Comparison of ENCODE assay signal across 16 mouse cellular contexts in the genomic region with DNA sequence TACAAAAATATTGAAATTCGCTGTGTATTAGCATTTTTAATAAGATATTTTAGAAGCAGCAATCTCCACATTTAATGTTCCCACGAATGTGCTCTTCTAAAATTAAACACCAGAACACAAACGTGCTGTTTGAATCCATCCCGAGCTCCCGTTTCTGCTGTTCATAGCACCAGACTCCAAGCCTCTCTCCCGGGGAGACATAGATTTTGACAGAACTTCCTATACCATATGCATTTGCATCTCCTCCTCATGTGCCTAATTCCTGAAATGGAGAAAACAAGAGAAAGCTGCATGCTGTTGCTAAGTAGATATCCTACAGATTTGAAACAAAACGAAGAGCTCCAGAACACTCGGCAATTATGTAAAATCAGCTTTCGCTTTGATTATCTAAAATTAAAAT.
A peak's percentile ranks its signal among the peaks of the same experiment; 100 is the strongest.
DNase-seq lines count a peak whose midpoint lies in the region; ATAC-seq and TF ChIP-seq lines count a peak whose summit lies in the region.
"Had no signal": no experiment of that assay in that cellular context is flagged by ENCODE, and none has a peak within 500 bp of the region (broad histone marks: within the 10 kb centered on the region; RNA-seq: fewer than 3 reads in every experiment).

No protein-coding gene starts in this region.

- H3K9ac ChIP-seq in forebrain, postnatal 0 days: no peak overlapping the region
- H3K9ac ChIP-seq in forebrain, embryonic 13.5 days: no peak overlapping the region
- H3K9ac ChIP-seq in midbrain, embryonic 16.5 days (ENCODE audit: low read depth, low read length): no peak overlapping the region
- H3K9ac ChIP-seq: limb, embryonic 15.5 days; lung, embryonic 14.5 days had no signal

- no peak overlapping the region for H3K4me2 ChIP-seq in forebrain, postnatal 0 days (ENCODE audit: low read depth)
- no peak overlapping the region for H3K4me2 ChIP-seq in forebrain, embryonic 13.5 days
- H3K4me2 ChIP-seq in midbrain, embryonic 16.5 days (ENCODE audit: low read length): no peak overlapping the region
- H3K4me2 ChIP-seq: limb, embryonic 15.5 days; lung, embryonic 14.5 days had no signal

- 52% methylated on average over 9 of the region's 9 CpGs for WGBS in forebrain, postnatal 0 days
- 92% methylated on average over 9 of the region's 9 CpGs for WGBS in forebrain, embryonic 13.5 days
- 94% methylated on average over 9 of the region's 9 CpGs for WGBS in midbrain, embryonic 16.5 days
- 88% methylated on average over 9 of the region's 9 CpGs for WGBS in lung, adult 2 months

- ATAC-seq in forebrain, postnatal 0 days: peak; percentile 87
- ATAC-seq in forebrain, embryonic 13.5 days: no peak
- no peak for ATAC-seq in midbrain, embryonic 16.5 days

- no peaks in the 10 kb centered on the region for H3K36me3 ChIP-seq in forebrain, postnatal 0 days (ENCODE audit: insufficient read depth)
- no peaks in the 10 kb centered on the region for H3K36me3 ChIP-seq in forebrain, embryonic 13.5 days (ENCODE audit: poor library complexity, severe bottlenecking)
- no peaks in the 10 kb centered on the region for H3K36me3 ChIP-seq in midbrain, embryonic 16.5 days (ENCODE audit: control insufficient read depth, insufficient read depth, low read length)
- H3K36me3 ChIP-seq: heart, embryonic 10.5 days; limb, embryonic 15.5 days had no signal

- H3K27me3 ChIP-seq in forebrain, postnatal 0 days (ENCODE audit: insufficient read depth, low read length): no peaks in the 10 kb centered on the region
- no peaks in the 10 kb centered on the region for H3K27me3 ChIP-seq in forebrain, embryonic 13.5 days
- H3K27me3 ChIP-seq in midbrain, embryonic 16.5 days (ENCODE audit: control insufficient read depth, insufficient read depth, low read depth, low read length): no peaks in the 10 kb centered on the region
- H3K27me3 ChIP-seq: limb, embryonic 15.5 days had no signal

- TF ChIP-seq CTCF in forebrain, postnatal 0 days (IDR thresholded peaks at IDR 0.05; ENCODE audit: low read depth): no peak
- no peak for TF ChIP-seq CTCF in left cerebral cortex, adult 2 months (IDR thresholded peaks at IDR 0.05)
- TF ChIP-seq CTCF in lung, adult 2 months (IDR thresholded peaks at IDR 0.05; ENCODE audit: insufficient read depth, low read length): no peak

- H3K4me1 ChIP-seq in forebrain, postnatal 0 days (ENCODE audit: insufficient read depth): no peaks in the 10 kb centered on the region
- no peaks in the 10 kb centered on the region for H3K4me1 ChIP-seq in forebrain, embryonic 13.5 days
- H3K4me1 ChIP-seq in midbrain, embryonic 16.5 days (ENCODE audit: control insufficient read depth, insufficient read depth, low read length): no peaks in the 10 kb centered on the region
- no peaks in the 10 kb centered on the region for H3K4me1 ChIP-seq in lung, adult 2 months (ENCODE audit: control insufficient read depth, insufficient read depth, low read length)
- H3K4me1 ChIP-seq: heart, embryonic 10.5 days; limb, embryonic 15.5 days had no signal

- intact Hi-C loops in left cerebral cortex, adult 2 months (cut with DNase I): no loop called here

- H3K4me3 ChIP-seq in forebrain, postnatal 0 days (ENCODE audit: low read depth, low read length): no peak overlapping the region
- H3K4me3 ChIP-seq in forebrain, embryonic 13.5 days: no peak overlapping the region
- H3K4me3 ChIP-seq in left cerebral cortex, adult 2 months: no peak overlapping the region
- H3K4me3 ChIP-seq in midbrain, embryonic 16.5 days (ENCODE audit: low read depth, low read length): no peak overlapping the region
- no peak overlapping the region for H3K4me3 ChIP-seq in lung, adult 2 months (replicated peaks; ENCODE audit: extremely low read depth, low read depth, low read length)
- H3K4me3 ChIP-seq: heart, embryonic 10.5 days; limb, embryonic 15.5 days had no signal

- peak overlapping the region; percentile 57; the same call in 1 of the 2 replicates for H3K27ac ChIP-seq in forebrain, postnatal 0 days (ENCODE audit: low read depth, low read length)
- no peak overlapping the region for H3K27ac ChIP-seq in forebrain, embryonic 13.5 days
- H3K27ac ChIP-seq in left cerebral cortex, adult 2 months: peak overlapping the region; percentile 83
- H3K27ac ChIP-seq in midbrain, embryonic 16.5 days (ENCODE audit: low read length): no peak overlapping the region
- H3K27ac ChIP-seq: heart, embryonic 10.5 days; limb, embryonic 15.5 days had no signal

- DNase-seq in forebrain, postnatal 0 days: peak; percentile 68
- DNase-seq in layer of hippocampus, adult 18-20 months (ENCODE audit: low spot score in 2 of 2): peak; percentile 39 to 74
- peak in 1 of 2 experiments; percentile 21 for DNase-seq in left cerebral cortex, adult 2 months (ENCODE audit: extremely low spot score in 1 of 2, low spot score in 2 of 2)
- DNase-seq in right cerebral cortex, postnatal 4 days: peak; percentile 15
- no peak for DNase-seq in cerebellum, adult 11 months
- DNase-seq in lung, adult 2 months: no peak
- DNase-seq: adrenal gland, postnatal 36 days; gastrocnemius, postnatal 14 days; kidney, adult 8-10 months; lung, embryonic 14.5 days; midbrain, embryonic 14.5 days; thymus, postnatal 14 days had no signal

- no peak for TF ChIP-seq POLR2A in lung, adult 2 months (IDR thresholded peaks at IDR 0.05; ENCODE audit: borderline replicate concordance, extremely low read depth, low read depth, low read length)

- H3K9me3 ChIP-seq in forebrain, postnatal 0 days (ENCODE audit: low read length): no peaks in the 10 kb centered on the region
- H3K9me3 ChIP-seq in forebrain, embryonic 13.5 days (replicated peaks): no peaks in the 10 kb centered on the region
- H3K9me3 ChIP-seq in midbrain, embryonic 16.5 days (replicated peaks; ENCODE audit: control insufficient read depth, low read length, poor library complexity, severe bottlenecking): no peaks in the 10 kb centered on the region
- H3K9me3 ChIP-seq: heart, embryonic 10.5 days; limb, embryonic 15.5 days had no signal

Comparison
In these comparisons a context has a peak if more than half of its experiments do, and no peak if none do; other contexts are left out.
1. H3K27ac ChIP-seq: peak in forebrain, postnatal 0 days (single experiment) and left cerebral cortex, adult 2 months (single experiment); none in forebrain, embryonic 13.5 days (single experiment) and midbrain, embryonic 16.5 days (single experiment).
2. DNase-seq: peak in forebrain, postnatal 0 days (single experiment), layer of hippocampus, adult 18-20 months (2 of 2) and right cerebral cortex, postnatal 4 days (single experiment); none in cerebellum, adult 11 months (single experiment) and lung, adult 2 months (single experiment).